Mouse (Mus musculus): ENCODE data around the gene Tmtc4. TPM values are rescaled to one million over a fixed set of nuclear protein-coding genes. Genes with fewer than 3 reads are reported as not detected.

The Tmtc4 gene
- polyA plus RNA-seq, 1 experiment = 13.2 TPM

DNA sequence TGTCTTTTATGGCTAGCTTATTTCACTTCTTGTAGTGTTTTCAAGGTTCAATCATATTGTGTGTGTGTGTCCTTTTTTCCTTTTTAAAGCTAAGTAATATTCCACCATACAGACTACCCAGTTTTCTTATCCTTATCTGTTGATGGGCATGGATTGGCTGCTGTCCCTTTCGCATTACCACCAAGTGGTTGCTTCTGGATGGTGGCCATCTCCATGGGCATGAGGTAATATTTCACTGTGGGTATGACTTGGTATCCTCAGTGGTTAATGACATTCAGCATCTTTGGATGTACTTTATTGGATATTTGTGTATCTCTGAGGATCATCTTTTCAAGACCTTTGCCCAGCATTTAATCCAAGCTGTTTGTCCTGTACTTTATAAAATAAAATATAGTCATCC, 87.7 kb downstream of the Tmtc4 start:
- TF ChIP-seq POLR2A (IDR thresholded peaks at IDR 0.05; ENCODE audit: extremely low read depth, insufficient read depth, low read length) (no peak), CTCF (IDR thresholded peaks at IDR 0.05; ENCODE audit: extremely low read depth, insufficient read depth, low read length) (no peak)
- Histone ChIP-seq H3K27ac (ENCODE audit: insufficient read depth, low read length) (no peak overlapping the region), H3K4me1 (ENCODE audit: control insufficient read depth, insufficient read depth, low read length) (no peaks in the 10 kb centered on the region; the same call in 1 of the 2 replicates), H3K4me3 (ENCODE audit: insufficient read depth, low read length) (no peak overlapping the region)

DNA sequence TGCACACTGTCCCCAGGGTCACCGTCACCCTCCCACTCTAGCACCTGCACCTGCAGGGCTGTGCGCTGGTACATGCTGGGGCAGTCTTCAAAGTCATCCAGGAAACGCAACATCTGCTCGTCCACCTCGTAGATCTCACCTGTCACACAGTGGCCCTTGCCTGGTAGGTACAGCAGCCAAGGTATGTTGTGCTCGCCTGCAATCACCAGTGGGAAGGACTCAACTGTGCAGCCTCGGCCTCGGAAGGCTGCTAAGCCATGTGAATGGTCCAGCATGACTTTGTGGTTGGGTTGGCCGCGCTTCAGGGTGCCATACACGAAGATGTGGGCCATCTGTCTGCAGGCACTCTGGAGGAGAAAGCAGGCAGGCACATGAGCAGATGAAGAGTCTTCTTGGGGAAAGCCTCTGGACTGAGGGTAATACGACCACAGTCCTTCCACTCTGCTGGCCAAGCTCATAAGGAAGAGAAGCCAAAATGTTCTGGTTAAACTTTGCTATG, 92.3 kb downstream of the Tmtc4 start:
- no peaks in the 10 kb centered on the region for H3K4me1 ChIP-seq (ENCODE audit: control insufficient read depth, insufficient read depth, low read length)
- no peak overlapping the region for H3K4me3 ChIP-seq (ENCODE audit: insufficient read depth, low read length)
- no peak for TF ChIP-seq CTCF (IDR thresholded peaks at IDR 0.05; ENCODE audit: extremely low read depth, insufficient read depth, low read length)
- no peak overlapping the region for H3K27ac ChIP-seq (ENCODE audit: insufficient read depth, low read length)

- TF ChIP-seq POLR2A (IDR thresholded peaks at IDR 0.05; ENCODE audit: extremely low read depth, insufficient read depth, low read length) = no peak
- TF ChIP-seq CTCF (IDR thresholded peaks at IDR 0.05; ENCODE audit: extremely low read depth, insufficient read depth, low read length) = no peak
Observed at GRCm38 (mm10) chr14:122888480-122888872, 95.4 kb downstream of the Tmtc4 start.

DNA sequence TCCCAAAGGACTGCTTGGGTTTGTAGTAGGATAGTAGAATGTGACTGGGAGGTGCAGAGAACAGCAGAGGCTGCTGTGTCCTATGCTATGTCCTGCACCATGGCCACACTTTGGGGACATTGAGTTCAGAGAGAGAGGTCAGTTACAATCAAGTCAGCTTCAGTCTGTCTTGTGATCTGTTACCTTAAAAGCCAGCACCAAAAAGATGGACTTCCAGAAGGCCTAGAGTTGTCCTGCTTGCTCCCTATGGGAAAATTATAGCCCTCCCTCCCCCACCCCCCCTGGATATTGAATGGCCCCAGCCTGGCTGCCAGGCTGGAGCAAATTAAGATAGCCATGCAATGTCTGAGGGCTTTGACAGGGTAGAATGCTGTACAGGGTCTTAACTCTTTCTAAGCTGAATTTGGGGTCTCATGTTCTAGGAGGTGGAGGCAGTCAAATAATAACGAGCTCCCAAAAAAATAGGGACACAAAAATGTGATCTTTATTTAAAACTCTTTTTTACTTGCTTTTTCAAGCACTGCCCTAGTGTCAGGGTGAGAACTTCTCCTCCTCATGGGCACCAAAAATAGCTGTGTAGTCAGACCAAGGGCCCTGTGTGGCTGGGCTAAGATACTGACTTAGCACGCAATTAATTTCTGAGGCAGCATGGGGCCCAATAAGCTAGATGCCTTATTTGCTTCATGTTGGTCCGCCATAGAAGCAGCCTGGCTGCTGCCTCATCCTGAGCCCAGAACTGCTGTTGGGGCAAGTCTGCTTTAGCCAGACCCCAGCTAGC, 95.9 kb downstream of the Tmtc4 start:
- no peak overlapping the region for H3K4me3 ChIP-seq (ENCODE audit: insufficient read depth, low read length)
- TF ChIP-seq CTCF (IDR thresholded peaks at IDR 0.05; ENCODE audit: extremely low read depth, insufficient read depth, low read length) (no peak), POLR2A (IDR thresholded peaks at IDR 0.05; ENCODE audit: extremely low read depth, insufficient read depth, low read length) (no peak)
- H3K4me1 ChIP-seq (ENCODE audit: control insufficient read depth, insufficient read depth, low read length) = peaks cover 4% of the 10 kb centered on the region; the same call in 1 of the 2 replicates
- H3K27ac ChIP-seq (ENCODE audit: insufficient read depth, low read length) = no peak overlapping the region

More at GRCm38 (mm10) chr14:122888480-122888872, 95.4 kb downstream of the Tmtc4 start:
- Histone ChIP-seq H3K4me3 (ENCODE audit: insufficient read depth, low read length) (no peak overlapping the region), H3K4me1 (ENCODE audit: control insufficient read depth, insufficient read depth, low read length) (peaks cover 4% of the 10 kb centered on the region; the same call in 1 of the 2 replicates), H3K27ac (ENCODE audit: insufficient read depth, low read length) (no peak overlapping the region)

DNA sequence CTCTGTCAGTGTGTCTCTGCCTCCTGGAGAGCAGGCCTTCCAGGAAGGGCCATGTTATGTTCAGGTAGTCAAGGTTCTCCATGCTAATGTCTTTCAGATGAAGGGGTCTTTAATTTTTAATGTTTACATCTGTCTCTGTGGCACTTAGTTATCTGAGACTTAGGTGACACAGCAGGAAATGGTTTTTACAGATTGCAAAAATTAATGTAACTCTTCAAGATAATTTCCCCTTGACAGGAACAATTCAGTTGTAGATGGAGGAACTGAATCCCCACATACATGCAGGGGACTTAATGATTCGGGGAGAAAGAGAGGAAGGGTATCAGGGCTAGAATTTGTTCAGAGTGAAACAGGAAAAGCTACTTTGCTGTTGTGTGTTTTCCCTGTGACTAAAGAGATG, 96.6 kb downstream of the Tmtc4 start:
- TF ChIP-seq CTCF (IDR thresholded peaks at IDR 0.05; ENCODE audit: extremely low read depth, insufficient read depth, low read length) = no peak
- no peak for TF ChIP-seq POLR2A (IDR thresholded peaks at IDR 0.05; ENCODE audit: extremely low read depth, insufficient read depth, low read length)
- peaks cover 4% of the 10 kb centered on the region; the same call in 1 of the 2 replicates for H3K4me1 ChIP-seq (ENCODE audit: control insufficient read depth, insufficient read depth, low read length)
- no peak overlapping the region for H3K27ac ChIP-seq (ENCODE audit: insufficient read depth, low read length)
- no peak overlapping the region for H3K4me3 ChIP-seq (ENCODE audit: insufficient read depth, low read length)

- H3K4me3 ChIP-seq (ENCODE audit: insufficient read depth, low read length) = no peak overlapping the region
- TF ChIP-seq POLR2A (IDR thresholded peaks at IDR 0.05; ENCODE audit: extremely low read depth, insufficient read depth, low read length) (no peak), CTCF (IDR thresholded peaks at IDR 0.05; ENCODE audit: extremely low read depth, insufficient read depth, low read length) (no peak)
- peaks cover 5% of the 10 kb centered on the region; the same call in 1 of the 2 replicates for H3K4me1 ChIP-seq (ENCODE audit: control insufficient read depth, insufficient read depth, low read length)
- H3K27ac ChIP-seq (ENCODE audit: insufficient read depth, low read length) = no peak overlapping the region
Observed at GRCm38 (mm10) chr14:122885893-122886292, 97.9 kb downstream of the Tmtc4 start.

DNA sequence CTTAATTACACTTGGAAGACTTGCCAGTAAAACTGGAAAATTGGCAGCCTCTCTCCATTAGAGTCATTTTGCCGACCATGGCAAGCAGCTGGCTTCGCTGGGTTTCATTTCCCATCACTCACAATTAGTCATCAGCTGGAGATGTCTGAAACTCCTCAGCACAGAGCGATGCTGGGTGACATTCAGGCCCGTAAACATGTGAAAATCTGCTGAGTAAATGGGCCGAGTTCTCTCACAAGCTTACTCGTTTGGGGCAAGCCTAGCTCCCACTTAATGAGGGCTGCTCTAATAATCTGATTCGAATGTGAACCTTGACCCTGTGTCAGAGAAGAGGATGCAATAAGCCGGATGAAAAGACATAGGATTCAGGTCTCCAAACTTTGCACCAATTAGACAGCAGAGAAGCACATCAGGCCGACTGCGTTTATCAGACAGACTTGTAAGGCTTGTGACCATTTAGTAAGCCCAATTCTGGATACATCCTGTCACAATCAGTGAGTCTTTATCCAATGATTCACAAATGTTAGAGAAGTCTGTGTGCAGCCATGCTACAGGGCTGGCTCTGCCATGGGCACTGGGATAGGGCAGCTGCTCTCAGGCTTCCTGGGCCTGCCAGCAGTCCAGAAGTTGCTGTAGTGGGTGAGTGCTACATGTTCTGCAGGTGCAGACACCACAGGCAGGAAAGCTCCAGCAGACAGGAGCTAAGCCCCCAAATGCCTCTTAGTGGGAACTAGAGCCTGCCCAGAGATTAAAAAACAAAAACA, 99.8 kb downstream of the Tmtc4 start:
- no peak for TF ChIP-seq CTCF (IDR thresholded peaks at IDR 0.05; ENCODE audit: extremely low read depth, insufficient read depth, low read length)
- no peak for TF ChIP-seq POLR2A (IDR thresholded peaks at IDR 0.05; ENCODE audit: extremely low read depth, insufficient read depth, low read length)
- H3K27ac ChIP-seq (ENCODE audit: insufficient read depth, low read length) = no peak overlapping the region
- H3K4me3 ChIP-seq (ENCODE audit: insufficient read depth, low read length) = no peak overlapping the region
- H3K4me1 ChIP-seq (ENCODE audit: control insufficient read depth, insufficient read depth, low read length) = peaks cover 5% of the 10 kb centered on the region; the same call in 1 of the 2 replicates

DNA sequence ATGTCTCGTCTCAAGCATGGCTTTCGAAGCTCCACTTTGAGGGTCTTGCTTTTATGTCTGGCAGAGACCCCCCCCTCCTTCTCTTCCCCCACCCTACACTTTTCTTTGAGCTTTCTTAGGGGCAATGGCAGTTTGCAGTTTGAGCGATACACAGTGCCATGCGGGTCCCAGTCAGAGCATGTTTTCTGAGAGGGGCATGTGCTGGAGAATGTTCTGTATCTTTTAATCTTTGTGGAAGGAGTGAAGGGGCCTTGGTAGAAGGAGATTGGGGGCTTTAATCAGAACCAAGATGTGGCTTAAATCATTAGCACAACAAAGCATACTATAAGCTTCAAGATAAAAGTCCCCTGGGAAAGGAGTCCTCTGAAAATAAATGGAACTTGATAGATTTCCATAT, 100.4 kb downstream of the Tmtc4 start:
- H3K4me3 ChIP-seq (ENCODE audit: insufficient read depth, low read length) = no peak overlapping the region
- H3K4me1 ChIP-seq (ENCODE audit: control insufficient read depth, insufficient read depth, low read length) = peaks cover 5% of the 10 kb centered on the region; the same call in 1 of the 2 replicates
- no peak for TF ChIP-seq CTCF (IDR thresholded peaks at IDR 0.05; ENCODE audit: extremely low read depth, insufficient read depth, low read length)
- no peak for TF ChIP-seq POLR2A (IDR thresholded peaks at IDR 0.05; ENCODE audit: extremely low read depth, insufficient read depth, low read length)
- H3K27ac ChIP-seq (ENCODE audit: insufficient read depth, low read length) = no peak overlapping the region

DNA sequence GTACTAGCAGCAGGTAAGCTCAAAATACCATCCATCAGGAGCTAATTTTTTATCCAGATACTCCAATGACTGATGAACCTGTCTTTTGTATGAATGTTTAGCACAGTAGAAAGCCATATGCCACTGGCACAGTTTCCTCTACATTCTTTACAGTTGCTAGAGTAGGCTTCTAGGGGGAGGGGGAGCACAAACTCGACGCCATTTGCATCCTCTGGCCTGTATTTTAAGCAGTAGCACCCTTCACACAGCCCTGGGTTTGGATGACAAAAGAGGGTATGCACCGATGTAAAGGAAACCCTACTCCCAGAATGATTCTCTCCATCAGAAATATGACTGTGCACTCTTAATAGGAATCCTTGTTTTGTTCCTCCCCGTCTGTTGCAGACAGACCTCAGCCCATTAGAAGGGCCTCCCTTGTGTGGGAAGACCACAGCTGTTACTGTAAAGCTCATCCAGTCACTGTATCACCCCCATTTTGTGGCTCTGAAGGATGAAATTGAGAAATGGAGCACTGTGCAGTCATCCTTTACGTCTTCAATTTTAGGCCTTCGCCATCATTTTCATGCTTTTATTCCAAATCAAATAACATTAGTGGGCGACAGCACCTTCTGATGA, 100.9 kb downstream of the Tmtc4 start:
- Histone ChIP-seq H3K27ac (ENCODE audit: insufficient read depth, low read length) (no peak overlapping the region), H3K4me1 (ENCODE audit: control insufficient read depth, insufficient read depth, low read length) (peaks cover 5% of the 10 kb centered on the region; the same call in 1 of the 2 replicates), H3K4me3 (ENCODE audit: insufficient read depth, low read length) (no peak overlapping the region)
- no peak for TF ChIP-seq CTCF (IDR thresholded peaks at IDR 0.05; ENCODE audit: extremely low read depth, insufficient read depth, low read length)
- no peak for TF ChIP-seq POLR2A (IDR thresholded peaks at IDR 0.05; ENCODE audit: extremely low read depth, insufficient read depth, low read length)

All from cortical plate, adult 2 months (tissue).